Mouse (Mus musculus) heart, postnatal 0 days (tissue): ENCODE data around the gene Napsa. TPM values are rescaled to one million over a fixed set of nuclear protein-coding genes. Genes with fewer than 3 reads are reported as not detected.

Experiments used
- ATAC-seq: fragments of 200-750 bp; cut with Nextera tagmentation; 2 replicates; pipeline ENCODE4 v1.8.0; 2017; ENCODE audit warnings: low read depth, moderate number of reproducible peaks, moderate library complexity; ENCODE audit not compliant: insufficient read depth
- DNase-seq: peaks from one replicate; pipeline ENCODE4 v3.0.0-alpha.2; 2016; ENCODE audit warnings: low spot score
- H3K27ac ChIP-seq: fragments of 300-500 bp; sonication (generic); 2 replicates; pipeline ENCODE4 v1.5.1; 2014; ENCODE audit warnings: low read depth, mild to moderate bottlenecking
- H3K27me3 ChIP-seq: fragments of 300-500 bp; sonication (generic); 2 replicates; pipeline ENCODE4 v1.6.1; 2014; ENCODE audit warnings: low read length, mixed read lengths; ENCODE audit not compliant: control insufficient read depth, insufficient read depth
- H3K36me3 ChIP-seq: fragments of 300-500 bp; sonication (generic); replicated peaks from 2 replicates; pipeline ENCODE4 v1.6.1; 2014; ENCODE audit warnings: low read length, mixed read lengths; ENCODE audit not compliant: control insufficient read depth, insufficient read depth
- H3K4me1 ChIP-seq: fragments of 300-500 bp; sonication (generic); 2 replicates; pipeline ENCODE4 v1.6.1; 2014; ENCODE audit warnings: antibody characterized with exemption; ENCODE audit not compliant: control insufficient read depth, insufficient read depth
- H3K4me2 ChIP-seq: fragments of 300-500 bp; sonication (generic); 2 replicates; pipeline ENCODE4 v1.6.1; 2014; ENCODE audit warnings: low read depth, mild to moderate bottlenecking, low read length, moderate library complexity
- H3K4me3 ChIP-seq: fragments of 300-500 bp; sonication (generic); 2 replicates; pipeline ENCODE4 v1.5.1; 2014; ENCODE audit warnings: low read depth, low read length
- H3K9ac ChIP-seq: fragments of 300-500 bp; sonication (generic); replicated peaks from 2 replicates; pipeline ENCODE4 v1.6.1; 2014; ENCODE audit warnings: low read depth, low read length, mixed read lengths
- H3K9me3 ChIP-seq: fragments of 300-500 bp; sonication (generic); replicated peaks from 2 replicates; pipeline ENCODE4 v1.6.1; 2016; ENCODE audit warnings: low read length; ENCODE audit not compliant: control insufficient read depth
- CTCF ChIP-seq: IDR thresholded peaks from 2 replicates; pipeline ENCODE4 v1.5.1; 2016; ENCODE audit warnings: antibody characterized with exemption, control low read depth, low read depth
- EP300 ChIP-seq: IDR thresholded peaks from 2 replicates; pipeline ENCODE4 v1.6.1; 2016; ENCODE audit warnings: antibody characterized with exemption, low read depth
- WGBS: fragments of 180-500 bp; shearing (Covaris S2); extraction: QIAGEN DNeasy Blood & Tissue Kit; methylation state at CpG from one replicate; pipeline ENCODE4 v1.1.7; 2014; 5-methylcytosine and 5-hydroxymethylcytosine counted together
- polyA plus RNA-seq: library from polyadenylated mRNA; unstranded; fragments of >200 nt; fragmentation: Nextera tagmentation; extraction: Ambion mirVana; gene quantifications from 2 replicates; pipeline ENCODE4 v1.2.1, GENCODE M21; 2015
- total RNA-seq: library from RNA; depleted of rRNA; stranded (reverse); fragments of >200 nt; gene quantifications from 2 replicates; pipeline ENCODE4 v1.2.3, GENCODE M21; 2014; ENCODE audit warnings: low replicate concordance

Gene Napsa
- total and polyA plus RNA-seq, 2 experiments from 2014 or later: 0.81 TPM; not detected in 1

DNA sequence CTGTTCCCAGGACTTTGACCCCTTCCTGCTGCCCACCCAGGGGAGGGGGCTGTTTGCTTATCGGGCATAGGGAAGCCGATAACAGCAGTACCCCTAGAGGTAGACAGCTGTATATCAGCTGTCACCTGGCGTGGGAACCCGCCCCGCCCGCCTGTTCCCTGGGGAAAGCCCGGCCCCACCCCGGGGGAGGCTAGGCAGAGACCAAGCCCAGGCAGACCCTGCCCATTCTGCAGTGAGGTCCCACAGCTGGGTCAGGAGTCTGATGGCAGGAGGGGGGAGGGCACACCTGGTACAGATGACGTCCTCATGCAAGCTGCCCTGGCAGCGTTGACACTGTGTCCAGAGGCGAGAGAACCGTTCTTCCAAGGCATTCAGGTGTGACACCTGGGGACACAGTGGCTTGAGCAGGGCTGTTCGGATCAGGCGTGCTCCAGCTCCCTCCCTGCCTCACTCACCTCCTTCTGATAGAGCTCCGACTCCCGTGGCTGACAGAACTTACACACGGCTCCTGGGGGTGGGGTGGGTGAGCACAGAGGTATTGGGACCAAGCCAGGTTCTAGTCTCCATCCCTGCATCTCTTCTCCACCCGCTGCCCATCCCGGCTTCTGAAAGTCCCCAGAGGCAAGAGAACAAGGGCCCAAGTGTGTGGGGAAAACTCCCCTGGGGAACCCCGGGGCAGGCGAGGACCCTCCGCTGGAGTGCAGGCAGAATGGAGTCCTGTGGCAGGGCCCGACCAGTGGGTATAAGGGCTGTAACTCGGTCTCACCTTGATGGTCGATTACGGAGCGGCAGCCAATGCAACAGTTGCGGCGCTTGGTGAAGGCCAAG, 39.0 kb upstream of the Napsa start:
- Histone ChIP-seq H3K36me3 (peaks cover 26% of the 10 kb centered on the region; the same call in 1 of the 2 replicates), H3K9ac (no peak overlapping the region), H3K4me2 (no peak overlapping the region), H3K27ac (no peak overlapping the region), H3K9me3 (no peaks in the 10 kb centered on the region), H3K4me1 (peaks cover 6% of the 10 kb centered on the region; the same call in 1 of the 2 replicates), H3K4me3 (no peak overlapping the region), H3K27me3 (no peaks in the 10 kb centered on the region)
- DNase-seq (no peak), ATAC-seq (no peak)
- TF ChIP-seq EP300: no peak
- WGBS: 80% methylated on average over 29 of the region's 29 CpGs

GRCm38 (mm10) chr7:44533746-44534045, 38.5 kb upstream of the Napsa start:
- Histone ChIP-seq H3K27me3 (no peaks in the 10 kb centered on the region), H3K4me3 (no peak overlapping the region), H3K4me2 (no peak overlapping the region), H3K9me3 (no peaks in the 10 kb centered on the region), H3K36me3 (peaks cover 32% of the 10 kb centered on the region), H3K27ac (no peak overlapping the region), H3K4me1 (0 out of 2 replicates have a peak, but pooled peaks cover 3% of the 10 kb centered on the region), H3K9ac (no peak overlapping the region)
- TF ChIP-seq EP300 (no peak), CTCF (no peak)
- ATAC-seq (no peak), DNase-seq (no peak)
- 83% methylated on average over 12 of the region's 12 CpGs for WGBS

- Histone ChIP-seq H3K4me1 (0 out of 2 replicates have a peak, but pooled peaks cover 3% of the 10 kb centered on the region), H3K4me2 (no peak overlapping the region), H3K4me3 (no peak overlapping the region), H3K9me3 (no peaks in the 10 kb centered on the region), H3K36me3 (peaks cover 37% of the 10 kb centered on the region), H3K27me3 (no peaks in the 10 kb centered on the region), H3K27ac (no peak overlapping the region), H3K9ac (no peak overlapping the region)
- TF ChIP-seq CTCF (no peak), EP300 (no peak)
- 81% methylated on average over 13 of the region's 13 CpGs for WGBS
- ATAC-seq (no peak), DNase-seq (no peak)
Measured at GRCm38 (mm10) chr7:44534242-44534641, 37.9 kb upstream of the Napsa start.

DNA sequence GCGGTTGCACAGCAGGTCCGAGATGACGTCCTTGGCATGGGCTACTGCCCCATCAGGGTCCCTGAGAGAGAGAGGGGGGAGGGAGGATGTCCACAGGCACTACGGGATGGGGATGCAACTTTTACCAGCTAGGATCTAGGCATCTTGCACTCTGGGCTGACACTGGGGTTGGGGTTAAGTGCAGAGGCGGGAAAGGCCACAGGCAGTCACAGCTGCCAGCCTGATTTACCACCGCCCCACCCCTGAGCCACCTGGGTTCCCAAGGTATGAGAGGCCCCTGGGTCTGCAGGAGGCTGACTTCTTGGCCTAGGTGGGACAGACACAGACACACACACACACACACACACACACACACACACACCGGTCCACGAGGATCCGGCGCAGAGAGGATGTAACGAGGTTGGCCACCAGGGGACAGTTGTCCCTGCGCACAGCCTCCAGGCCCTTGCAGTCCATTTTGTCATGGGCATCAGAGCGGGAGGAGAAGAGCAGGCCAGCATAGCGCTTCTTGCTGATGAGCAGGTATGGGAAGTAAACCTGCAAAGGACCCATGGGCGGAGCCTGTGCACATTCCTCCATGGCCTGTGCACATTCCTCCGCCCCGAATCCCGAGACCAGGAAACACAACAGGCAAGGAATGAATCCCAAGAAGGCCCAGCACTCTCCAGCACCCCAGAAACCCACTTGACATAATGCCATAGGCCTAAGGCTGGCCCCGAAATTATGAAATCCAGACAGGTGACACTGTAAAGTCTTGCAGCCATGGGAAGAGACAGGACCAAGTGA, 37.3 kb upstream of the Napsa start:
- DNase-seq (no peak), ATAC-seq (no peak)
- Histone ChIP-seq H3K9ac (no peak overlapping the region), H3K36me3 (peaks cover 42% of the 10 kb centered on the region), H3K4me1 (0 out of 2 replicates have a peak, but pooled peaks cover 3% of the 10 kb centered on the region), H3K9me3 (no peaks in the 10 kb centered on the region), H3K4me2 (no peak overlapping the region), H3K27me3 (no peaks in the 10 kb centered on the region), H3K4me3 (no peak overlapping the region), H3K27ac (no peak overlapping the region)
- TF ChIP-seq EP300 (no peak), CTCF (no peak)
- WGBS: 90% methylated on average over 19 of the region's 19 CpGs

GRCm38 (mm10) chr7:44535657-44536589, 36.3 kb upstream of the Napsa start:
- ATAC-seq (no peak), DNase-seq (no peak)
- H3K9me3 ChIP-seq: no peaks in the 10 kb centered on the region
- 87% methylated on average over 27 of the region's 27 CpGs for WGBS
- H3K36me3 ChIP-seq: peaks cover 53% of the 10 kb centered on the region
- TF ChIP-seq EP300 (no peak), CTCF (no peak)
- no peak overlapping the region for H3K9ac ChIP-seq
- no peak overlapping the region for H3K4me3 ChIP-seq
- H3K4me1 ChIP-seq: 0 out of 2 replicates have a peak, but pooled peaks cover 3% of the 10 kb centered on the region
- no peak overlapping the region for H3K4me2 ChIP-seq
- H3K27ac ChIP-seq: no peak overlapping the region
- no peaks in the 10 kb centered on the region for H3K27me3 ChIP-seq
